23 mouse cellular contexts compared by ENCODE assay signal in the genomic region with DNA sequence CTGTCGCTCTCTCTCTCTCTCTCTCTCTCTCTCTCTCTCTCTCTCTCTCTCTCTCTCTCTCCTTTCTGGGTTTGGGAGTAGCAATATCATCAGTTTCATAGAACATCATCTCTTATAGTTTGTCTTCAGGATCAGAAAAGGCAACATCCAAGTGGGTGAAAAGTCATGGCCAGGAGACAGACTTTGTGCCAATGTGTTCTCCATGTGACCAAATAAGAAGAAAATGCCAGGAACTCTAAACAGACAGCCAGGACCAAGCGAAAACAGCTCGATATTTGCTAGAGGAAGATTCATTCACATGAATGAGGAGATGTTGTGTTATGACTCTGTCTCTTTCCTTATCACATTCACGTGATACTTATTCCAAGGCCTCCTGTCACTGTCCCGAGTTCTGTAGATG.
A peak's percentile ranks its signal among the peaks of the same experiment; 100 is the strongest.
DNase-seq lines count a peak whose midpoint lies in the region; ATAC-seq and TF ChIP-seq lines count a peak whose summit lies in the region.
"Had no signal": no experiment of that assay in that cellular context is flagged by ENCODE, and none has a peak within 500 bp of the region (broad histone marks: within the 10 kb centered on the region; RNA-seq: fewer than 3 reads in every experiment).

No protein-coding gene starts in this region.

- no peaks in the 10 kb centered on the region for H3K9me3 ChIP-seq in kidney, embryonic 16.5 days (ENCODE audit: low read length)
- H3K9me3 ChIP-seq in liver, postnatal 0 days (ENCODE audit: low read length) = no peaks in the 10 kb centered on the region
- no peaks in the 10 kb centered on the region for H3K9me3 ChIP-seq in liver, embryonic 12.5 days (replicated peaks)
- H3K9me3 ChIP-seq: forebrain, embryonic 13.5 days; heart, embryonic 12.5 days; limb, embryonic 10.5 days had no signal

- H3K27ac ChIP-seq in kidney, embryonic 16.5 days (ENCODE audit: low read length) = no peak overlapping the region
- peak overlapping the region; percentile 78 for H3K27ac ChIP-seq in liver, postnatal 0 days (ENCODE audit: low read depth)
- H3K27ac ChIP-seq in liver, embryonic 12.5 days = no peak overlapping the region
- H3K27ac ChIP-seq: forebrain, embryonic 13.5 days; hindbrain, postnatal 0 days; layer of hippocampus, adult 2 months; limb, embryonic 10.5 days had no signal

- H3K36me3 ChIP-seq in kidney, embryonic 16.5 days (ENCODE audit: insufficient read depth, low read length) = 0 out of 2 replicates have a peak, but pooled peaks cover 2% of the 10 kb centered on the region
- H3K36me3 ChIP-seq in liver, postnatal 0 days (replicated peaks; ENCODE audit: insufficient read depth, low read length) = no peaks in the 10 kb centered on the region
- H3K36me3 ChIP-seq in liver, embryonic 12.5 days = peaks cover 15% of the 10 kb centered on the region
- H3K36me3 ChIP-seq: heart, embryonic 12.5 days; limb, embryonic 10.5 days had no signal

- WGBS in kidney, embryonic 16.5 days = 85% methylated on average over 5 of the region's 5 CpGs
- WGBS in liver, postnatal 0 days (ENCODE audit: insufficient replicate concordance) = 82% methylated on average over 5 of the region's 5 CpGs
- 84% methylated on average over 5 of the region's 5 CpGs for WGBS in liver, embryonic 12.5 days (ENCODE audit: insufficient replicate concordance)

- no peaks in the 10 kb centered on the region for H3K27me3 ChIP-seq in kidney, embryonic 16.5 days (ENCODE audit: insufficient read depth, low read length)
- H3K27me3 ChIP-seq in liver, postnatal 0 days (ENCODE audit: insufficient read depth, low read length) = no peaks in the 10 kb centered on the region
- no peaks in the 10 kb centered on the region for H3K27me3 ChIP-seq in liver, embryonic 12.5 days (replicated peaks)
- H3K27me3 ChIP-seq: forebrain, embryonic 13.5 days; heart, embryonic 12.5 days; Patski had no signal

- peak; percentile 68 for TF ChIP-seq EP300 in liver, postnatal 0 days (IDR thresholded peaks at IDR 0.05; ENCODE audit: low read depth)

- no peak for ATAC-seq in kidney, embryonic 16.5 days (ENCODE audit: low FRiP score, low TSS enrichment)
- ATAC-seq in liver, postnatal 0 days = no peak
- ATAC-seq in liver, embryonic 12.5 days = no peak
- ATAC-seq: CD4-positive, CD25-positive, alpha-beta regulatory T cell, adult 4 months; forebrain, embryonic 13.5 days; hindbrain, postnatal 0 days; intestine, postnatal 0 days; Patski had no signal

- H3K4me2 ChIP-seq in kidney, embryonic 16.5 days (replicated peaks; ENCODE audit: low read depth, low read length) = no peak overlapping the region
- no peak overlapping the region for H3K4me2 ChIP-seq in liver, postnatal 0 days (ENCODE audit: low read depth, low read length)
- no peak overlapping the region for H3K4me2 ChIP-seq in liver, embryonic 12.5 days
- H3K4me2 ChIP-seq: forebrain, embryonic 13.5 days; heart, embryonic 12.5 days; midbrain, embryonic 11.5 days had no signal

- H3K4me3 ChIP-seq in kidney, embryonic 16.5 days (ENCODE audit: low read length) = no peak overlapping the region
- no peak overlapping the region for H3K4me3 ChIP-seq in liver, postnatal 0 days (ENCODE audit: low read depth, low read length)
- H3K4me3 ChIP-seq in liver, embryonic 12.5 days = no peak overlapping the region
- H3K4me3 ChIP-seq: forebrain, embryonic 13.5 days; heart, embryonic 12.5 days; layer of hippocampus, adult 2 months; limb, embryonic 10.5 days had no signal

- H3K4me1 ChIP-seq in kidney, embryonic 16.5 days (ENCODE audit: insufficient read depth, low read length) = no peaks in the 10 kb centered on the region
- H3K4me1 ChIP-seq in liver, postnatal 0 days (ENCODE audit: insufficient read depth) = peaks cover 18% of the 10 kb centered on the region
- peaks cover 11% of the 10 kb centered on the region for H3K4me1 ChIP-seq in liver, embryonic 12.5 days

- TF ChIP-seq CTCF in liver, postnatal 0 days (IDR thresholded peaks at IDR 0.05; ENCODE audit: low read depth) = no peak

- DNase-seq in adrenal gland, postnatal 10 days = peak; percentile 58
- DNase-seq in adrenal gland, adult 8-10 months = no peak
- peak; percentile 37 for DNase-seq in kidney, adult 18-20 months
- DNase-seq in liver, postnatal 0 days = peak; percentile 24
- no peak for DNase-seq in cerebellum, adult 11 months
- DNase-seq: cerebellum, adult 9-10 months; gastrocnemius, postnatal 36 days; liver; lung, adult 2 months; lung, postnatal 14 days; right cerebral cortex, postnatal 14 days; spleen, adult 18-20 months had no signal

- no peak overlapping the region for H3K9ac ChIP-seq in kidney, embryonic 16.5 days (replicated peaks; ENCODE audit: low read length)
- H3K9ac ChIP-seq in liver, postnatal 0 days (replicated peaks) = no peak overlapping the region
- H3K9ac ChIP-seq in liver, embryonic 12.5 days = no peak overlapping the region
- H3K9ac ChIP-seq: forebrain, embryonic 13.5 days; heart, embryonic 12.5 days had no signal

Comparison
In these comparisons a context has a peak if more than half of its experiments do, and no peak if none do; other contexts are left out.
1. DNase-seq: peak in adrenal gland, postnatal 10 days (single experiment), kidney, adult 18-20 months (single experiment) and liver, postnatal 0 days (single experiment); none in adrenal gland, adult 8-10 months (single experiment) and cerebellum, adult 11 months (single experiment).